Mouse (Mus musculus) G1E (cell line): ENCODE data around the gene Gm28051. TPM values are rescaled to one million over a fixed set of nuclear protein-coding genes. Genes with fewer than 3 reads are reported as not detected.

Experiments used
- ATAC-seq: 2 replicates; pipeline ENCODE4 v1.8.0; 2016; ENCODE audit warnings: mild to moderate bottlenecking; ENCODE audit not compliant: insufficient number of reproducible peaks, poor library complexity, low FRiP score, severe bottlenecking; ENCODE audit errors: extremely low read depth
- DNase-seq: peaks from one replicate; pipeline ENCODE4 v3.0.0; 2012; ENCODE audit warnings: low spot score
- H3K27me3 ChIP-seq: 2 replicates; pipeline ENCODE4 v1.6.1; 2012; ENCODE audit warnings: mild to moderate bottlenecking, low read length, inconsistent platforms; ENCODE audit not compliant: insufficient read depth
- H3K36me3 ChIP-seq: replicated peaks from 2 replicates; pipeline ENCODE3; 2012; ENCODE audit warnings: mild to moderate bottlenecking, inconsistent platforms
- H3K4me1 ChIP-seq: 2 replicates; pipeline ENCODE4 v1.6.1; 2012; ENCODE audit warnings: low read depth, low read length, inconsistent platforms, mixed read lengths; ENCODE audit not compliant: insufficient read depth
- H3K4me3 ChIP-seq: 2 replicates; pipeline ENCODE4 v1.5.1; 2012; ENCODE audit warnings: low read depth, mild to moderate bottlenecking, inconsistent platforms, low read length, moderate library complexity, mixed read lengths
- H3K9me3 ChIP-seq: replicated peaks from 2 replicates; pipeline ENCODE4 v1.6.1; 2012; ENCODE audit warnings: inconsistent platforms
- CTCF ChIP-seq: IDR thresholded peaks from 2 replicates; pipeline ENCODE4 v1.5.1; 2012; ENCODE audit warnings: low read depth, low read length, inconsistent platforms, mixed read lengths
- GATA1 ChIP-seq: IDR thresholded peaks from 2 replicates; pipeline ENCODE4 v1.6.1; 2012; ENCODE audit warnings: borderline replicate concordance, low read length, inconsistent platforms, mixed read lengths
- GATA2 ChIP-seq: IDR thresholded peaks from 2 replicates; pipeline ENCODE4 v1.6.1; 2012; ENCODE audit warnings: low read depth, low read length, inconsistent platforms, borderline replicate concordance
- POLR2AphosphoS5 ChIP-seq: IDR thresholded peaks from 2 replicates; pipeline ENCODE4 v1.6.1; 2012; ENCODE audit warnings: low read depth, low read length, inconsistent platforms; ENCODE audit not compliant: insufficient replicate concordance
- TAL1 ChIP-seq: conservative IDR thresholded peaks from 2 replicates; pipeline ENCODE4 v1.6.1; 2012; ENCODE audit warnings: low read depth, low read length, inconsistent platforms, mixed read lengths
- polyA plus RNA-seq: library from polyadenylated mRNA; stranded (reverse); fragments of >175 nt; gene quantifications from 2 replicates; pipeline ENCODE4 v1.2.3, GENCODE M21; 2012
- total RNA-seq, 2 experiments: library from RNA; stranded (forward) in 1 of 2; stranded (reverse) in 1 of 2; fragments of 200-1000 nt in 1 of 2; fragments of >200 nt in 1 of 2; fragmentation: Nextera tagmentation in 1 of 2; gene quantifications; 2 replicates each; pipeline ENCODE4 v1.2.3; 2014 to 2017

Gm28051 gene
- total and polyA plus RNA-seq, 3 experiments: 6.0 TPM; not detected in 2

DNA sequence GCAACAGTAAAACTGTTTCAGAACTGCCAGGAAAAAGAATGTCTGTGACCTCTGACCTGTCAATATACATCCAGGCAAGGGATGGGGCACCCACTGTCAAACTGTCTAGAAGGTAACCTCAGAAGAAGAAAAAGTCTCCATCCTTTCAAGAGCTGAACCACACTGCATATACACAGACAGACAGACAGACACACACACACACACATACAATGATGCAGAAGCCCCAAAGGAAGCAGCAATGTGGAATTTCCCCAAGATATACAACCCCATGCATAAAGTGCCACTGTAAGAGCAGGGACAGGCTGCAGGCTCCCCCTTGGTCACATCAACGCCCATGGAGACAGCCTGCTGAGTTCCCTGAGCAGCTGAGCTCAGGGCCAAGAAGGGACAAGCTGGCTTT, 58.4 kb downstream of the Gm28051 start:
- Histone ChIP-seq H3K36me3 (peaks cover 3% of the 10 kb centered on the region), H3K9me3 (no peaks in the 10 kb centered on the region), H3K4me3 (no peak overlapping the region), H3K27me3 (peaks cover 12% of the 10 kb centered on the region; the same call in 1 of the 2 replicates), H3K4me1 (peaks cover 45% of the 10 kb centered on the region)
- ATAC-seq (no peak), DNase-seq (no peak)
- TF ChIP-seq TAL1: no peak
- no peak for TF ChIP-seq GATA2
- no peak for TF ChIP-seq POLR2AphosphoS5
- no peak for TF ChIP-seq CTCF
- TF ChIP-seq GATA1: no peak

DNA sequence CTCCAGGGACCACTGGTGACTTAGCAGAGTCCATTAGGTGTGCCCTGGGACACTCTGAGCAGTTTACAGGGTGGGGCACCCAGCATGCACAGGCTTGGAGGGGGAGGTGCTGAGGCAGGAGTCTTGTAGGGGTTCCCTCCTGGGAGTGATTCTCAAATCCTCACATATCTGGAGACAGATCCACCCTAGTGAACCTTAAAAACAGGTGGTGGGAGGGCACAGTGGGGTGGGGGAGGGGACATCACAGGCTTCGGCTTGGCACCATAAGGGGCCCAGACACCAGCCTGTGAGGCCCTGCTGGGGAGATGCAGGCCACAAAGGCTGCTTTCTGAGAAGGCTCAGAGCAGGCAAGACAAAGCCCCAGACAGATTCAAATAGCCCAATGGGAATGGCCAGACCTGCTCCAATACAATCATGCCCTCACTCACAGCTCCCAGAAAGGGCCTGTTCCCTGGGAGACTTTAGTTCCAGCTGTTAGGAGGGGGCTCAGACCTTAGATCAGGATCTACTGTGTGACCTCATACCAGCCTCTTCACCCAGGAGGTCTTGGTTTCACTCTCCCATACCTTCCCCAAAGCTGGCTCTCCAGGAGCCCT, 59.4 kb downstream of the Gm28051 start:
- H3K4me1 ChIP-seq: peaks cover 36% of the 10 kb centered on the region
- H3K4me3 ChIP-seq: no peak overlapping the region; the same call in 1 of the 2 replicates
- peaks cover 3% of the 10 kb centered on the region for H3K36me3 ChIP-seq
- no peaks in the 10 kb centered on the region for H3K9me3 ChIP-seq
- H3K27me3 ChIP-seq: peaks cover 8% of the 10 kb centered on the region; the same call in 1 of the 2 replicates
- TF ChIP-seq TAL1: no peak
- TF ChIP-seq CTCF: no peak
- DNase-seq: peak; percentile 48
- peak; percentile 25; the same call in 1 of the 2 replicates for ATAC-seq

DNA sequence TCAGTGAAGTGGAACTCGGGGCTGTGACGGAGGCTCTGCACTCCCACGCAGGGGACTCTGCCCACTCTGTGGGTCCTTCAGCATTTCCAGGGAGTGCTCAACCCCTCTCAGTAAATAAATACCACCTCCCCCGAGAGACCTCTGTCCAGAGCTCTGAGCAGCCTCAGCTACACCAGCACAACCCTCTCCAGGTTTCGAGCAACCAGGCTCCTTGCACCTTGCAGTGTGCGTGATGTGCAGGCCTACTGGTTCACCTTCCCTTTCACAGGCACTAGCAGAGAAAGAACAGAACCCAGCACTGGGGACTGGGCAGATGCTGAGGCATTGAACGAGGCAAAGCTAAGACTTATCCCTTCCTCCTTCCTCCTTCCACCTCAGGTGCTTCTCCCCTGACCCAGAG, 60.2 kb downstream of the Gm28051 start:
- no peak overlapping the region for H3K4me3 ChIP-seq
- H3K9me3 ChIP-seq: no peaks in the 10 kb centered on the region
- no peak for ATAC-seq
- peaks cover 8% of the 10 kb centered on the region; the same call in 1 of the 2 replicates for H3K27me3 ChIP-seq
- H3K36me3 ChIP-seq: peaks cover 3% of the 10 kb centered on the region
- no peak for TF ChIP-seq GATA1
- no peak for TF ChIP-seq CTCF
- no peak for TF ChIP-seq POLR2AphosphoS5
- no peak for TF ChIP-seq TAL1
- TF ChIP-seq GATA2: no peak
- DNase-seq: no peak
- H3K4me1 ChIP-seq: peaks cover 27% of the 10 kb centered on the region

DNA sequence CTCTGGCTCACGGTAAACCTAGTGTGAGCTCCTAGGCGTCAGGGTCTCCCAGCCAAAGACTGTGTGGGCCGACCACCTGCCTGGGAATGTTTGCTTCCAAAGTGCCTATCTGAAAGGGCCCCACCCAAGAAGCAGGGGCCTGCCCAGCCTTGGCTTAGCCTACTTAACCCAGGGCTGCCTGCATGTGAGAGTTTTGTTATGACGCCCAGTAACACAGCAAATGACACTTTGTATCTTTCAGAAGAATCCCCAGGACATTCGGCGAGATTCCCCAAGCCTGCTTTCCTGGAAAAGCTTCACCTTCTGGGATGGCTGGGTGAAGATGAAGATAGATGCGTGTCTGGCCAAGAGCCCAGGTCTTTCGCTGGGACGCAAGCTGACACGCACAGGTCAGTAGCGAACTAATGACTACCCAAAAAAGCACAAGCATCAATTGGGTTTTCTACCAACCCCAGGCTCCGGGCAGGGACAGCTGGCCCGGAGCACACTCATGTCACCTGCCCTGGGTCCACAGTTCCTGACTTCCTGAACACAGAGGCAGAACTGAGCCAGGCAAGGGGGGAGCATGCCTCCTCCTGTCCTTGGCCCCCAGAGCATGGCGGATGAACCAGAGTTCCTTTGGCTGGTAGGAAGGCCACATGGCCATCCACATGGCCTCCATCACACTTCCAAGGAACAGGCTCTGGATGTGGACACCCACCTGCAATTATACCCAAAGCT, 60.8 kb downstream of the Gm28051 start:
- DNase-seq (no peak), ATAC-seq (no peak)
- peaks cover 3% of the 10 kb centered on the region for H3K36me3 ChIP-seq

DNA sequence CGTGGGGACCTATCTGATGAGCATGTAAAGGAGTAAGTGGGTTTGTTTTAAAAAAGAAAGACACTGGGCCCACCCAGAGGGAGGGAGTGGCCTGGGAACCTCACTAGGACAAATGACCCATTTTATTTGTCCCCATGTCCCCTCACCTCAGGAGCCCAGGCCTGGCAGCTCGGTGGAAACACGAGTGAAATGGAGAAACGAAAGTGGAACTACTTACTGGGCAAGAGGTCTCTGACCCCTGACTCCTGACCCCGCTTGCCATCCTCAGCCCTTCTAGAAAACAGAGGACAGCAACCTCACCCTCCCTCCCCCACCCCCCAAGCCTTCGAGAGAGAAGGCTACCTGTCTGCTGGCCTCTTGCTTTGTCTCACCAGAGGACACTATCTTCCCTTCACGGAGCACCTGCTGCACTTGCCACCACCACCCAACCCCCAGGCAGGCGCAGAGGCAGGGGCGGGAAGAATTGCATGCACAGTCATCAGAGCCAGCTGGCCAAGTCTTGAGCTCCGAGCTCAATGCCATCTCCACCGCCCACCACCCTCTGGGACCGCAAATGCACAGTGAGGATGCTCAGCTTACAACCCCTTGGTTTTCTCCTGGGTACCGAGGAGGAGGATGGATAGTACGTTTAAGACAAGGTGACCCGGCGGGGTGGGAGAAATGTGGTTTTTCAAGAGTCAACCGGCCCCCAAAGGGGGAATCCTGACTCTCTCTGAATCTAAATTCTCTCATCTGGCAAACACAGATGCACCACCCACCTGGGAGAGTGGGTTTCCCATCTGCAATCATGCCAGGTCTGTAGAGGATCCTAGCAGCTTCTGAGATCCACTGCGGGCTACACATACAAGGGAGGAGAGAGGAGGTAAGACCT, 62.0 kb downstream of the Gm28051 start:
- peak; percentile 38; the same call in 1 of the 2 replicates for ATAC-seq
- Histone ChIP-seq H3K36me3 (peaks cover 3% of the 10 kb centered on the region), H3K9me3 (no peaks in the 10 kb centered on the region), H3K4me1 (peaks cover 23% of the 10 kb centered on the region), H3K4me3 (peak overlapping the region; percentile 11; the same call in 1 of the 2 replicates), H3K27me3 (peaks cover 9% of the 10 kb centered on the region; the same call in 1 of the 2 replicates)
- TF ChIP-seq CTCF (no peak), GATA2 (no peak), POLR2AphosphoS5 (no peak), TAL1 (no peak), GATA1 (no peak)
- no peak for DNase-seq

More for the DNA sequence above, 60.8 kb downstream of the Gm28051 start:
- Histone ChIP-seq H3K9me3 (no peaks in the 10 kb centered on the region), H3K4me1 (peaks cover 23% of the 10 kb centered on the region), H3K27me3 (peaks cover 8% of the 10 kb centered on the region; the same call in 1 of the 2 replicates), H3K4me3 (no peak overlapping the region)
- TF ChIP-seq GATA1 (no peak), TAL1 (no peak), GATA2 (no peak), POLR2AphosphoS5 (no peak), CTCF (no peak)
